Mouse (Mus musculus) c-Kit-positive CD71-positive TER-119-positive erythroid progenitor cells, embryonic 14.5 days (primary cell): ENCODE results near the gene Khk.

Experiments
- DNase-seq: peaks from one replicate; pipeline ENCODE4 v3.0.0-alpha.2; 2013; ENCODE audit warnings: low spot score

Khk gene

GRCm38 (mm10) chr5:30969440-30969839, 48.2 kb downstream of the Khk start:
- DNase-seq = peak; percentile 40

- no peak for DNase-seq
Observed at GRCm38 (mm10) chr5:30974870-30975656, 53.8 kb downstream of the Khk start.
